Mouse (Mus musculus) large intestine, adult 2 months (tissue): Measurements from ENCODE around the gene 3830406C13Rik. TPM values are rescaled to one million over a fixed set of nuclear protein-coding genes. Genes with fewer than 3 reads are reported as not detected.
"Not testable (repeated sequence)": the region's sequence is repeated elsewhere in the genome, so short reads cannot be mapped to it uniquely, and the experiment has no call there.

Source experiments
- DNase-seq: peaks from one replicate; pipeline ENCODE4 v3.0.0-alpha.2; 2012; ENCODE audit warnings: low read depth, low spot score
- WGBS: fragments of 180-500 bp; shearing (Covaris S2); methylation state at CpG from one replicate; pipeline ENCODE4 v1.1.7; 2018; 5-methylcytosine and 5-hydroxymethylcytosine counted together
- polyA plus RNA-seq: library from polyadenylated mRNA; depleted of rRNA; stranded (reverse); fragments of >200 nt; gene quantifications from 2 replicates; pipeline ENCODE4 v1.2.3, GENCODE M21; 2012; rRNA removed

The 3830406C13Rik gene
- polyA plus RNA-seq = 8.1 and 9.1 TPM in 2 replicates

DNA sequence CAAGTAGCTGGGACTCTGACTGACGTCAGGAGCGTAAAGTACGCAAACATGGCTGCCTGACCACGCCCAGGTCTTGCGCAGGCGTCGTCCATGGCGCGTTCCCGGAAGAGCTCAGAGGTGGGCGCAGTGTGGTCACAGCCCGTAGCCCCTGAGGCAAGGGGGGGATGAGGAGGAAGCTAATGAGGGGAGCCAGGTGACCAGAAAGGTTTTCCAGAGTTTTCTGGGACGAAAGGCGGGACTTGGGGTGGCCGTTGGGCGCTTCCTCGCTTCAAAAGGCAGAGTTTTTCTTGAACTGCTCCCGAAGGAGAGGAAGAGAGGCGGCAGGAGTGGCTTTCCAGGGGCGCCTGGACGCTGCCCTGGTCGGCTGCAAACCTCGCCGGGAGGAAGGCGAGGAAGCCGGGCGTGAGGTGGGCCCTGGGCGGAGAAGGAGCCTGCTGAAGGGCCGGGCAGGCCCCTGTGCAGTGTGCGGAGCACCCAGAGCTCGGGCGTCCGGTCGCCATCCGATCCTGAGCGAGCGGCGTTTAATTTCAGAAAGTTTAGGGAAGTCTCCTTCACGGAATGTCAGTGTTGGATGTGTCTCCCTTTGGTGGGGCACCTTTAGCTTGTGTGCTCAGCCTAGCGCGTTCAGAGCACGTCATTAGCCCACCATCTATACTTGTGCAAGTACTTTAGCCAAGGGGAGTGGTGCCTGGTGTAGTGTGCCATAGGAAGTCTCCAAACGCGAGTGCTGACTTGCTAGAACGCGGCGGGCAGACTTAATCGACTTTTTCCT is at the start of gene 3830406C13Rik:
3830406C13Rik (plus strand) TSS at position 33 of the 772 bp plus-strand sequence.
- WGBS = under 1% methylated on average over 48 of the region's 48 CpGs
- peak; percentile 45 for DNase-seq

- no peak for DNase-seq
- whole genome bisulfite sequencing = 56% methylated on average over 4 of the region's 4 CpGs
Measured at GRCm38 (mm10) chr14:12243726-12244125, 40.2 kb upstream of the 3830406C13Rik start.

DNA sequence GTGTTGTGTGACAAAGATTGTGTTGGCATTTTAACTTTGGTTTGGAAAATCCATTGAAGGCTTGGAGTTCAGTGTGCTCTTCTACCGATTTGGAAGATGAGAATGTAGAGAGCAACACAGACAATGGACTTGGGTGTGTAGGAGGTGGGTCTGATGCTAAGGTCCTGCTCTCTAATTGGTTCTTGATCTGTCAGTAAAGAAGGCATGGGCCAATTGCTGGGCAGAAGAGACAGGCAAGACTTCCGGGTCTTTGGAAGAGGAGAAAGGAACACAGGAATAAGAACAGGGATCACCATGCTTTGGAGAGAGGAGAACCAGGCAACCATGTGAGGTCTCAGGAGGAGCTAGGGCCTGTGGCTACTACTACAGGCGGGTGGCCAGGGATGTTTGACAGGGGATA is 7.9 kb upstream of the 3830406C13Rik start:
- DNase-seq = no peak
- WGBS = 60% methylated on average over 3 of the region's 3 CpGs

GRCm38 (mm10) chr14:12283641-12284040 is 332 bp upstream of the 3830406C13Rik start, which contains the start of gene Gm49355:
Gene Gm49355, plus strand, starts transcription at chr14:12283976.
- 65% methylated on average over 6 of the region's 6 CpGs for WGBS

GRCm38 (mm10) chr14:12289747-12290146 is 5.8 kb downstream of the 3830406C13Rik start:
- not testable (repeated sequence) for DNase-seq

More at GRCm38 (mm10) chr14:12283641-12284040, 332 bp upstream of the 3830406C13Rik start, which contains the start of gene Gm49355:
- DNase-seq = no peak

- WGBS = 58% methylated on average over 7 of the region's 7 CpGs
- DNase-seq = no peak
Measured at GRCm38 (mm10) chr14:12296391-12296790, 12.4 kb downstream of the 3830406C13Rik start.

GRCm38 (mm10) chr14:12299171-12299570 is 15.2 kb downstream of the 3830406C13Rik start:
- DNase-seq = no peak

DNA sequence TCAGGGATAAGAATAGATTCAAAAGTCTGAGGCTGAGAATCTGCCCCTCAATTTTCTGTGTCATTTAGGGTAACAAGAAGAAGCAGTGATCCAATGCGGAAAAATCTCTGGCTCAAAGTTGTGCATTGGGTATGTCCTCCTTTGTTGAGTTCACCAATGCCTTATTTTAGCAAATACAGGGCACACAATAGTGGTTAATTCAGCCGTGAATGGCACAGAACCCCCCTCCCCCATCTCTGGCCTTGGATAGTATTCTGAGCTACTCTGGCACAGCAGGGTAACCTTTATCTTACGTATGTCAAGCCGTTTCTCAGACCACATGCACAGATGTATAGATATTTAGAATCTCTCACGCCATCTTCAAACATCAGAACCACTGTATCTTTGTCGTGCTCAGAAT is 15.7 kb downstream of the 3830406C13Rik start:
- WGBS = 88% methylated on average over 6 of the region's 6 CpGs
- DNase-seq = no peak

GRCm38 (mm10) chr14:12300275-12300674 is 16.3 kb downstream of the 3830406C13Rik start:
- WGBS = 87% methylated on average over 4 of the region's 4 CpGs
- DNase-seq = no peak

DNA sequence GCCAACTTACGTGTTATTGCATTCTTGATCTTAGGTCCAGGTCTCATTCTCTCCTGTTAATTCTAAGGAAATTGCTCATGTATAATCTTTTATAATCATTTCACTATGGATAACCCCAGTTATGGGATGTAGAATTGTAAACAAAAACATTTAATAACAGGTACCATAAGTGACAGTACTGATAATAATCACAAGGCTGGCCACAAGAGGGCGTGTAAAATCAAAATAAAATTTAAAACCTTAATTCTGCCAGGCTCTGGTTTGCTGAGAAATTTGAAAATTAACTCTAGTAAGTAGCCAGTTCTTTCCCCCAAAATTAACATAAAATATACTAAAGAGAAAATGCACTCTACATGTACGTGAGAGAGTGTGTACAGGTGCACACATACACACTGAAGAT is 16.7 kb downstream of the 3830406C13Rik start:
- 80% methylated on average over 3 of the region's 3 CpGs for WGBS
- no peak for DNase-seq

DNA sequence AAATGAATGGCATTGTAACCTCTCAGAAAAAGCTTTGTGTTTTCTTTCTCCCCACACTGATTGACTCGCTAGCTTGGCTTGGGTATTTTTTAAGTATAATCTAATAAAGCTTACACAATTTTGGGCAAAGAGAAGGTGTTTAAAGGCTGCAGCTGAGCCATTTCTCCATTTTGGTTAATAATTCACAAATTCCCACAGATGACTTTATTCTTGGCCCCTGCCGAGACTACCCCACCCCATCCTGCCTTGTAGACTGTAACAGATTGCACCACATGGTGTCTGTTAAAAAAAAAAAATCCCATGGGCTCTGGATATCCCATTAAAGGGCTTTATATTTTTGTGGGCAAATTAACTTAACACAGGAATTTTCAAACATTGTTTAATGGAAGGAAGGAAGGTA is 19.1 kb downstream of the 3830406C13Rik start:
- WGBS = 38% methylated on average over 2 of the region's 2 CpGs
- DNase-seq = no peak

- 61% methylated on average over 7 of the region's 7 CpGs for WGBS
- DNase-seq = no peak
Measured at GRCm38 (mm10) chr14:12333622-12334021, 49.6 kb downstream of the 3830406C13Rik start.

DNA sequence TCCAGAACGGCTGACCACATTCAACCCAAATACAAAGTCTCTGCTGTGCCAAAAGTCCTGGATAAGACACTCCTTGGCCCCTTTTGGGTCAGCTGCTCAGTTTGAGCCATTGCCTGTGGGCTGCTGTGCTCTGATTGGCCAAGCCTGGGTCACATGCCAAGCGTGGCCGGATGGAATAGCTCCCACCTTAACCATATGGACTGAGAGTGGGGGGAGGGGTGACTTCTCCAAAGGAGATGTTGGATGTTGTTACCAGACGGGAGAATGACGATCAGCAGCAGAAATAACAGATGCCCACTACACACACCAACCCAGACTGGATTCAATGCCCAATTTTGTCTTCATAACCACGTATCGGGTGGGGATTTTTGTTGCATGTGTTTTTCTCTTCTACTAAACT is 51.0 kb downstream of the 3830406C13Rik start:
- no peak for DNase-seq
- 38% methylated on average over 7 of the region's 7 CpGs for WGBS

DNA sequence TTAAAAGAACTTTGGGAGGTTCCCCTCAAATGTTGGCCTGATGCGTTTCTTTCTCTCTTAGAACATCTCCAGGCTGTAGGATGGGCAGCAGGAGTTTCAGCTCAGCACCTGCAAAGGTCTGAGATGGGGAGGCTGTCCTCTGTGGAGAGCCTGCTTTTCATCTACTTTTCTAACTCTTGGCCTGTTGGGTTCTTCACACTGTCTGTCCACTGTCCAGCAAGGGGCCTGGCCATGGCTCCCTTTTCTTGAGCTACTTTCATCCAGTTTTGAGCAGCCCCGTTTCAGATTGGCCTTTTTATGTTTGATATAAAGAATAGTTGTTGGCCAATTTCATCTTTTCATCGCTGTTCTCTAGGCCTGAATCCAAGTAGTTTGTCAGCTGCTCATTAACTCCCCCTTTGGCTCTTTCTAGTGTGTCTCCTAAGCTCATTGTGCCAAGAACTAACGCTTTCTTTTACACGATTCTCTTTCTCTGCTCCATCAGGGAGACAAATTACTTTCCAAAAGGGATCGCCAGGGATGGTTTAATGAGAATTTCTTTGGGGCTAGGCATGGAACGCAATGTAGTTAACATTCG is 53.5 kb downstream of the 3830406C13Rik start:
- WGBS = 18% methylated on average over 8 of the region's 8 CpGs

GRCm38 (mm10) chr14:12337998-12338809 is 54.2 kb downstream of the 3830406C13Rik start:
- DNase-seq = no peak
- WGBS = 7% methylated on average over 16 of the region's 16 CpGs

More for the DNA sequence above, 53.5 kb downstream of the 3830406C13Rik start:
- DNase-seq = no peak

GRCm38 (mm10) chr14:12338811-12339565 is 55.0 kb downstream of the 3830406C13Rik start:
- no peak for DNase-seq
- 4% methylated on average over 10 of the region's 10 CpGs for WGBS

DNA sequence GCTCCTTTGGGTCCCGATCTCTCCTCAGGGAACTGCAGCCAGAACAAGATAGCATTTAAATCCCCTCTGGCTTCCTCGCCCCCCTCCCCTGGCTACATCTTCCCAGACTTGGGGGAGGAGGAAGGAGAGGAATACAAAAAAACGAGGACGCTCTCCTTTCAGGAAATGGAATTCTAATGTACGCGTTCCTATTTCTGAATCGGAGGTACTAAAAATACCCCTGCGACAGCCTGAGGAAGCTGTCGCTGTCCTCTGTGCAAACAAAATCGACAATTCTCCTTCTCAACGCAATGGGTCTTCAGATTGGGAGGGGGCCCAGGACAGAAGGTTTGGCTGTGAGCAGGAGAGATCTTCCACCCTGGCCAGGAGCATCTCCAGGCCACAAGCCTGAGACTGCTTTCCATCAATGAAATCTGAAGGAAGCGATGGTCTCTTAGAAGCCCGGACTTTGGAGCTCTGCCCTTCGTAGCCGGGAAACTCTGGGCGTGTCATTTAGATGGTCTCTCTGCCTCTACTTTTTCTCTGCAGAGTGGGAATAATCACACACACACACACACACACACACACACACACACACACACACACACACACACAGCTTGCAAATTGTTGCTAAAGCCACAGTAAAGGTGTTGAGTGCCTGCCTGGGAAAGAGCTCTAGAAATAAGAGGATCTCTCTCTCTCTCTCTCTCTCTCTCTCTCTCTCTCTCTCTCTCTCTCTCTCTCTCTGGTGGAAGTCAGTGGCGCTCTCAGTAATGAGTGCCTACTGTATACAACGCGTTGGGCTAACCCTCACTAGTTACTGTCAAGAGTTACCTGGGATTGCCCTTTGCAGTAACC is 56.5 kb downstream of the 3830406C13Rik start:
- WGBS = 3% methylated on average over 19 of the region's 19 CpGs
- no peak for DNase-seq

DNA sequence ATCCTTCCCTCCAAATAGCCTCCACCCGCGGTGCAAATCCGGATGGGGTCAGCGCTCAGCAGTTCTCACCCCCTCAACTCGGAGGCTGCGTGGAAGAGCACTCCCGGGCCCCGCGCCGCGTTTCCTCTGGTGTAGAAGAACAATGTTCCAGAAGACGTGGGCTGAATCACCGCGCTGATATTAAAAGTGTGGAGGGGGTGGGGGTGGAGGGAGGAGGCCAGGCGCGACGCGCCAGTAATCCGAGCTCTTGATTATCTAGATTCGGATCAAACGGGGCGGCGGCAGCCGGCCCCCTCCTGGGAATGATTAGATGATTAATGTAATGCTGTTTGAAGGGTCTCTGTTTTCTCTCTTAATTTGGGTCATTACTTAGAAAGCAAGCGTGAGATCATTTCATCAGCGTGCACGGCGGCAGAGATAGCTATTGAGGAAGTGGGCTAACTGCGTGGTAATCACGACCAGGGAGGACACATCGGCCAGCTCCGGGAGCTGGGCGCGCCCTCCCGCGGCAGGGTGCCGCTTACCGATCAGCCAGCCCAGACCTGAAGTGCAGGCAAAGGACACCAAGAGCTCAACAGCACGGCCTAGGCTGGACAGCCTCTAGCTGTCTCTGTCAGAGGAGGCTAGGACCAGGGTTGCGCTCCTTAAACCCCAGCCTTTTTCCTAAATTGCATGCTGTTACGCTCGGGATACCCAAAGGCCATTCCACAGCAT is 57.3 kb downstream of the 3830406C13Rik start:
- no peak for DNase-seq
- WGBS = 3% methylated on average over 42 of the region's 42 CpGs
